ENCODE assay signal across 8 mouse cellular contexts in the genomic region with DNA sequence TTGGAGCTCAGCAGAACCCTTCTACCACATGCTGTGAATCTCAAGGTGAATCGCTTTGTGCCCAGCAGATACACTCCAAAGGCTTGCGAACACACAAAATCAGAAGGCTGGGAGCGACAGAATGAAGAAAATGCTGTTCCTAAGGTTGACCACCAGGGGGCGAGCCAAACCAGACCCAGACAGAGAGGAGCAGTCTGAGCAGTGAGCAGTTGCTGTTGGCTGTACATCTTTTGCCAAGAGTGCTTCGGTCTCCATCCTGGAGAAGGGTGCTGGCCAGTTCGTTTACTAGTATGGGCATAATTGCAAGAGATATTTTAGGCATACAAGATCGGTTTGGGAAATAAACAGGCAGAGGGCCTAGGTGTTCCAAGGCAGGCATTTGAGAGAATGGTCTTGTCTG. TPM values are rescaled to one million over a fixed set of nuclear protein-coding genes. Genes with fewer than 3 reads are reported as not detected.
DNase-seq lines count a peak whose midpoint lies in the region; ATAC-seq and TF ChIP-seq lines count a peak whose summit lies in the region.

No protein-coding gene starts in this region.

- no peak overlapping the region for H3K27ac ChIP-seq in layer of hippocampus, adult 2 months

- no peak overlapping the region for H3K4me3 ChIP-seq in layer of hippocampus, adult 2 months

- peak; percentile 25 for DNase-seq in CD4-positive helper T cell, adult 2 months (ENCODE audit: low read depth, low spot score)
- peak; percentile 75 for DNase-seq in ZHBTc4 (ENCODE audit: low read depth, low spot score)
- peak; percentile 47 for DNase-seq in cerebellum, postnatal 36 days
- DNase-seq in gastrocnemius, postnatal 25 days: peak; percentile 5
- DNase-seq in layer of hippocampus, adult 2 months (ENCODE audit: low spot score in 2 of 2): peak; percentile 53 to 67
- peak; percentile 26 to 52 for DNase-seq in right cerebral cortex, adult 2 months (ENCODE audit: low spot score in 2 of 2)
- peak; percentile 5 for DNase-seq in urinary bladder, postnatal 14 days (ENCODE audit: low spot score)

- TF ChIP-seq CTCF in layer of hippocampus, adult 2 months (conservative IDR thresholded peaks at IDR 0.05): peak; percentile 86

- ATAC-seq in megakaryocyte, adult 5-6 weeks (ENCODE audit: poor library complexity, severe bottlenecking): peak; percentile 74

RNA-seq across cellular contexts. Expression of gene Trpc5os, which starts 52.9 kb away (rescaled TPM):
- not detected for total RNA-seq in gastrocnemius, postnatal 25 days (2021)
- total RNA-seq in layer of hippocampus, adult 2 months (2021): not detected
- total RNA-seq in megakaryocyte, adult 5-6 weeks (2015): not detected in 2 replicates
- total RNA-seq in megakaryocyte, adult 5-6 weeks (2017): not detected in 2 replicates

Comparison
In these comparisons a context has a peak if more than half of its experiments do, and no peak if none do; other contexts are left out.
1. DNase-seq: peak in every context shown above with its lines; median percentile 75 in ZHBTc4; 60 in layer of hippocampus, adult 2 months; 47 in cerebellum, postnatal 36 days; 39 in right cerebral cortex, adult 2 months; 25 in CD4-positive helper T cell, adult 2 months; 5 in gastrocnemius, postnatal 25 days; 5 in urinary bladder, postnatal 14 days.